Mouse (Mus musculus) ES-E14 (cell line): ENCODE measurements around the gene Pafah2. TPM values are rescaled to one million over a fixed set of nuclear protein-coding genes. Genes with fewer than 3 reads are reported as not detected.

Experiments
- DNase-seq: peaks from one replicate; pipeline ENCODE4 v3.0.0-alpha.2; 2013; ENCODE audit warnings: low read depth, low spot score
- H3K27ac ChIP-seq: 2 replicates; pipeline ENCODE4 v1.5.1; 2012; ENCODE audit warnings: low read depth, mild to moderate bottlenecking, low read length, moderate library complexity, mixed read lengths; ENCODE audit not compliant: poor library complexity, insufficient read depth, severe bottlenecking
- H3K36me3 ChIP-seq: 2 replicates; pipeline ENCODE4 v1.6.1; 2012; ENCODE audit warnings: mild to moderate bottlenecking, low read length, moderate library complexity, mixed read lengths; ENCODE audit not compliant: control insufficient read depth, poor library complexity, insufficient read depth, severe bottlenecking
- H3K4me1 ChIP-seq, 2 experiments: fragments of 150-350 bp in 1 of 2; sonication (generic) in 1 of 2; 2 replicates each; pipeline ENCODE4 v1.6.1; 2012; ENCODE audit warnings: low read length in 2 of 2, mild to moderate bottlenecking in 1 of 2, mixed read lengths in 1 of 2; ENCODE audit not compliant: control insufficient read depth in 2 of 2, insufficient read depth in 2 of 2, poor library complexity in 1 of 2
- H3K4me3 ChIP-seq, 2 experiments: fragments of 150-350 bp in 1 of 2; sonication (generic) in 1 of 2; 2 replicates each; pipeline ENCODE4 v1.5.1; 2012; ENCODE audit warnings: low read length in 2 of 2, low read depth in 1 of 2, mild to moderate bottlenecking in 1 of 2, mixed read lengths in 1 of 2; ENCODE audit not compliant: insufficient read depth in 1 of 2, poor library complexity in 1 of 2, severe bottlenecking in 1 of 2
- H3K9ac ChIP-seq: 2 replicates; pipeline ENCODE4 v1.6.1; 2012; ENCODE audit warnings: low read depth, mild to moderate bottlenecking, low read length, mixed read lengths; ENCODE audit not compliant: poor library complexity, insufficient read depth, severe bottlenecking
- H3K9me3 ChIP-seq: fragments of 150-350 bp; sonication (generic); 2 replicates; pipeline ENCODE4 v1.6.1; 2012; ENCODE audit warnings: low read depth, mild to moderate bottlenecking, low read length; ENCODE audit not compliant: control insufficient read depth, insufficient read depth
- CHD2 ChIP-seq: IDR thresholded peaks from 2 replicates; pipeline ENCODE4 v1.6.1; 2014; ENCODE audit warnings: mild to moderate bottlenecking, low read depth, low read length, inconsistent platforms
- HCFC1 ChIP-seq: IDR thresholded peaks from 2 replicates; pipeline ENCODE4 v1.6.1; 2012; ENCODE audit warnings: low read length, inconsistent platforms, borderline replicate concordance; ENCODE audit not compliant: insufficient read depth
- MAFK ChIP-seq: IDR thresholded peaks from 2 replicates; pipeline ENCODE4 v1.6.1; 2014; ENCODE audit warnings: mild to moderate bottlenecking, low read depth, low read length, inconsistent platforms; ENCODE audit not compliant: insufficient read depth
- ZC3H11A ChIP-seq: IDR thresholded peaks from 2 replicates; pipeline ENCODE4 v1.6.1; 2012; ENCODE audit warnings: low read depth, mild to moderate bottlenecking, inconsistent platforms, low read length, borderline replicate concordance
- ZNF384 ChIP-seq: IDR thresholded peaks from 2 replicates; pipeline ENCODE4 v1.6.1; 2012; ENCODE audit warnings: low read depth, low read length, inconsistent platforms
- in situ Hi-C, 2 experiments: fragments of 600-800 bp; cut with MboI; formaldehyde crosslinking; loops; one replicate each; pipeline ENCODE4 v1.15.1; 2025; ENCODE audit warnings: low sequenced_read_pairs in 2 of 2, inconsistent platforms in 1 of 2; ENCODE audit not compliant: unreplicated experiment in 2 of 2
- total RNA-seq: library from RNA; depleted of rRNA; stranded (reverse); fragments of 300-350 nt; gene quantifications from 2 replicates; pipeline ENCODE4 v1.2.3, GENCODE M21; 2012; rRNA removed

The Pafah2 gene
- 15.8 and 18.4 TPM in 2 replicates for total RNA-seq

DNA sequence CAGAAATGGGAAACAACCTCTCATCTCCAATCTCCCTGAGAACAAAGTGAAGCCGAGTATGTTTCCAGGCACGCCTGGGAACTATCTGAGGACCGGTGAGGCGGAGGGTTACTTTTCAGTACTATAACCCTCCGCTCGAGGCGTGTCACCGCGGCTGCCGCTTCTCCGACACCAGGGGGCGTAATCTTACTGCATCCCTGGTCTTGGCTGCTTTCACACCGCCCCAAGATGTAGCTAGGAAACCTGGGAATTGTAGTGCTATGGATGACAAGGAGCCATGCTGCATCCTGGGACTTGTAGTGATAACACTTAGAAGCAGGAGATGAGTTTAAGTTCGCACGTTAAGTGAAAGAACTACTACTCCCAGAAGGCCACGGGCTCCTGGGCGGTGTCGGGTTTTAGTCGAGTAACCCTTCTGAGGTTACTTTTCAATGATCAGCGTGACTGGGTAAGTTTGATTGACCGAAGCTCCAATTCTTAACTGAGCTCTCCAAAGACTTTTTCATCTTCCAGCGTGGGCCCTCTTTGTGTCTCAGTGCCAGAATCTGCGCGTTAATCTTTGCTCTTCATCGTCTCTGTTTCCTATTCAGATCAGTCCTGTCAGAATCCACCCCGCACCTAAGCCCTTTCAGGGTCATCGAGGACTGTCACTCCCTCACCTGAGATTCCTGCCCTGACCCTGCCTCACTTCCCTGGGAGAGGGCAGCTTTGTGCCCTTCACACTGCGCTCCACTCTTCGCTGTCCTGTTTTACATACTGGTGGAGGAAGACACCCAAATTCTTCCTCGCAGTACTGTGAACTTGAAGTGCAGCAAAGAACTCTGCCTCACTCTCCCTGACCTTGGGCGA, at the start of gene Pafah2:
Gene Pafah2, plus strand, starts transcription at position 344 of the 849 bp plus-strand sequence.
- no peaks in the 10 kb centered on the region for H3K9me3 ChIP-seq
- TF ChIP-seq ZNF384 (no peak), CHD2 (peak; percentile 87), ZC3H11A (peak; percentile 54; the same call in 1 of the 2 replicates), MAFK (peak; percentile 75), HCFC1 (peak; percentile 100)
- peak within 1 kb of the TSS; percentile 63; the same call in 1 of the 2 replicates for H3K9ac ChIP-seq
- no peaks in the 10 kb centered on the region for H3K36me3 ChIP-seq
- H3K4me1 ChIP-seq: peaks cover 0 to 7% of the 10 kb centered on the region in 2 experiments; a peak in 1 of 4 replicates
- H3K27ac ChIP-seq: no peak within 1 kb of the TSS
- peak; percentile 96 for DNase-seq
- in situ Hi-C loops: no loop called here
- peak within 1 kb of the TSS; percentile 62 to 63 for H3K4me3 ChIP-seq

DNA sequence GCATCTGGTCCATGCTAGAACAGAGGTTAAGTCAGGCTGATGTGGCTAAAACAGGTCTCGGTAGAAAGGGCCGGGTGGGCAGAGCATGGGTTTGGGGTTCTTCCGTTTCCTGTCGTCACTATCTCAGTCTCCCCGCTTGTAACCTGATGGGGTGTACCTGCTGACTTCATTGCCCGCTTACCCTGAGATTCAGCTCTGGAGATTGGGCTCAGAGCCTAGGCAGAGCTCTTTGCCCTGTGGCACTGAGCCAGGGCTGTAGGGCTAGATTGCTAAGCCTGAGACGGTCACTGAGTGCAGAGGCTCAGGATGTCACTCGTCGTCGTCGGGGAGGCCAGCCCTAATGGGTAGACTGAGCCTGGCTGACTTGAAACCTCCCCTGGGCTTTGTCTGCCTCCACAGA, 48.0 kb upstream of the Pafah2 start:
- Histone ChIP-seq H3K9ac (no peak overlapping the region), H3K27ac (no peak overlapping the region), H3K4me3 (no peak overlapping the region), H3K9me3 (no peaks in the 10 kb centered on the region), H3K4me1 (peaks cover 3 to 23% of the 10 kb centered on the region in 2 experiments; a peak in 3 of 4 replicates), H3K36me3 (peaks cover 19% of the 10 kb centered on the region)
- no peak for DNase-seq
- TF ChIP-seq HCFC1: no peak
- no peak for TF ChIP-seq ZNF384
- in situ Hi-C loops: no loop called here

DNA sequence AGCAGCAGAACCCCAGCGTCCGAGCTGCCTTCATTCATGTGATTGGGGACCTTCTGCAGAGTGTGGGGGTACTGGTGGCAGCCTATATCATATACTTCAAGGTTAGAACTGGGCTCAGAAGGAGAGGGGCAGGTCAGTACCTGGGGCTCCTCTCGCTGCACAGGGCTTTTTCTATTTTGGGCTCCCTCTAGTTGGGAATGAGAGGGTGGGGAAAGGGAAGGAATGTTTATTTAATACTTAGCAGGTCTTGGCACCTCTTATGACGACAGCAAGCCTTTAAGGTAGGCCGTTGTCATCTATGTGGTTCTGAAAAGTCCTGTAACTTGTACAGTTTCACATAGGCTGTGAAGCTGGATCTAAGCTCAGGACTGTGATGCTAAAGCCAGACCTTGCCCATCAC, 47.6 kb upstream of the Pafah2 start:
- Histone ChIP-seq H3K9me3 (no peaks in the 10 kb centered on the region), H3K4me1 (peaks cover 3 to 23% of the 10 kb centered on the region in 2 experiments; a peak in 3 of 4 replicates), H3K4me3 (no peak overlapping the region), H3K27ac (no peak overlapping the region), H3K9ac (no peak overlapping the region), H3K36me3 (peaks cover 19% of the 10 kb centered on the region)
- no peak for DNase-seq
- in situ Hi-C loops: no loop called here
- TF ChIP-seq HCFC1: no peak
- no peak for TF ChIP-seq ZC3H11A
- TF ChIP-seq CHD2: no peak
- TF ChIP-seq ZNF384: no peak

DNA sequence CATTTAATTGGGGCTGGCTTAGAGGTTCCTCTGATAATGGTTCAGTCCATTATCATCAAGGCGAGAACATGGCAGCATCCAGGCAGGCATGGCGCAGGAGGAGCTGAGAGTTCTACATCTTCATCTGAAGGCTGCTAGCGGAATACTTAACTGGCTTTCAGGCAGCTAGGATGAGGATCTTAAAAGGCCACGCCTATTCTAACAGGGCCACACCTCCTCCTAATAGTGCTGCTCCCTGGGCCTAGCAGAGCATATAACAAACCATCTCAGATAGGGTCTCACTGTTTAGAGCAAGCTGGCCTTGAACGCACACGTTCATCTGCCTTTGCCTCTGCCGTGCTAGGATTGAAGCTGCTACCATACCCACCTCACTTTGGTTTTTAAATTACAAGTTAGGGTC, 46.3 kb upstream of the Pafah2 start:
- Histone ChIP-seq H3K4me3 (no peak overlapping the region), H3K9ac (no peak overlapping the region)

More for the DNA sequence above, 46.3 kb upstream of the Pafah2 start:
- Histone ChIP-seq H3K36me3 (peaks cover 19% of the 10 kb centered on the region), H3K4me1 (peaks cover 3 to 20% of the 10 kb centered on the region in 2 experiments; a peak in 3 of 4 replicates), H3K27ac (no peak overlapping the region), H3K9me3 (no peaks in the 10 kb centered on the region)
- in situ Hi-C loops: no loop called here
- TF ChIP-seq ZNF384 (no peak), CHD2 (no peak), MAFK (no peak), HCFC1 (no peak), ZC3H11A (no peak)
- DNase-seq: no peak
